Comparison of ENCODE assay signal across 8 mouse cellular contexts in the genomic region with DNA sequence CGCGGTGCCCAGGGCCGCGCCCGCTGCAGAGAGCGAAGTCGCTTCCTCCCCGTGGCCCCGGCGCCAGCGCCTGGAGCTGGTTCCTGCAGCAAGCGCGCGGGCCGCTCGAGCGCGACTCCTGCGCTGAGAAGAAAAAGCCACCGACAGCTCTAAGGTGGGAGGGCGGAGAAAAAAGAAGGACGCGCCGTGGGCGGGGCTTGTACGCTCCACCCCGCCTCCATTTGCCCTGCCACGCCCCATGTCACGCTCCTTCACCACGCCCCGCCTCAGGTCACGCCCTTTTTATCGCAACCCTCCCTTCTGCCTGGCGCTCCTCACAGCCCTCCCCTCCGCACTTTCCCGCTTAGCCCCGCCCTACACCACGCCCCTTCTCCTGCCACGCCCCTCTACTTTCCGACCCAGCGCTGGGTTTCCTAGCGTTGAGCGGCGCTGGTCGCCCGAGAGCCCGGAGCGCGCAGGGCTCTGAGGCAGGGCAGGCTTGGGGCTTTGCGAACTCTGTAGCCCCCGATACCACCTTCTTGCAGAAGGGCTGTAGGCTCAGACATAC. TPM values are rescaled to one million over a fixed set of nuclear protein-coding genes. Genes with fewer than 3 reads are reported as not detected.
DNase-seq lines count a peak whose midpoint lies in the region; ATAC-seq lines count a peak whose summit lies in the region.

A gene (minus strand): TSS at position 151 of the 547 bp plus-strand sequence.

- peaks cover 54% of the 10 kb centered on the region for H3K27me3 ChIP-seq in hindbrain, embryonic 12.5 days

- peak within 1 kb of the TSS; percentile 82 for H3K9ac ChIP-seq in hindbrain, embryonic 12.5 days

- under 1% methylated on average over 32 of the region's 51 CpGs for WGBS in hindbrain, embryonic 12.5 days

- H3K27ac ChIP-seq in hindbrain, embryonic 12.5 days = peak within 1 kb of the TSS; percentile 72

- peak within 1 kb of the TSS; percentile 73 for H3K4me3 ChIP-seq in hindbrain, embryonic 12.5 days

- no peaks in the 10 kb centered on the region for H3K9me3 ChIP-seq in hindbrain, embryonic 12.5 days (replicated peaks)

- H3K4me1 ChIP-seq in hindbrain, embryonic 12.5 days = peaks cover 26% of the 10 kb centered on the region

- DNase-seq in Muller cell, postnatal 12 days (ENCODE audit: inconsistent ontology term) = peak; percentile 99
- DNase-seq in cerebellum, adult 9-11 months = peak; percentile 93
- DNase-seq in frontal cortex, postnatal 10 days (ENCODE audit: low spot score in 2 of 2) = peak; percentile 88 to 93
- DNase-seq in layer of hippocampus, postnatal 14 days (ENCODE audit: low spot score in 2 of 2) = peak; percentile 94 to 97
- peak; percentile 99 for DNase-seq in lung, postnatal 14 days
- DNase-seq in retina, adult 2 months (ENCODE audit: low read depth, low spot score) = peak; percentile 91
- DNase-seq in thymus, postnatal 36 days = peak; percentile 99 to 100

- ATAC-seq in hindbrain, embryonic 12.5 days (ENCODE audit: low FRiP score) = peak; percentile 87

- peak within 1 kb of the TSS; percentile 99 for H3K4me2 ChIP-seq in hindbrain, embryonic 12.5 days (replicated peaks)

- H3K36me3 ChIP-seq in hindbrain, embryonic 12.5 days = no peaks in the 10 kb centered on the region

RNA-seq across cellular contexts. Expression of the gene that starts here (rescaled TPM):
- polyA plus RNA-seq in hindbrain, embryonic 12.5 days (2016; fragmentation: Nextera tagmentation; extraction: Ambion mirVana) = 15.5 and 17.8 TPM in 2 replicates
- total RNA-seq in layer of hippocampus, postnatal 14 days (2021) = 10 to 100 TPM; 25.3 to 29.1 TPM

Comparison
In these comparisons a context has a peak if more than half of its experiments do, and no peak if none do; other contexts are left out.
1. Peak in every context shown above with its lines: DNase-seq, ATAC-seq, H3K4me3 ChIP-seq and H3K27ac ChIP-seq.